Mouse (Mus musculus) cerebellum, adult 9-10 months (tissue): ENCODE measurements around the gene Vps41.

Experiments used
- DNase-seq: peaks from one replicate; pipeline ENCODE4 v3.0.0; 2022

Gene Vps41

GRCm38 (mm10) chr13:18717185-18717584 is at the start of gene Vps41:
Vps41 (plus strand) TSS chr13:18717286.
- peak; percentile 88 for DNase-seq

GRCm38 (mm10) chr13:18698518-18699065 is 18.5 kb upstream of the Vps41 start:
- no peak for DNase-seq

DNA sequence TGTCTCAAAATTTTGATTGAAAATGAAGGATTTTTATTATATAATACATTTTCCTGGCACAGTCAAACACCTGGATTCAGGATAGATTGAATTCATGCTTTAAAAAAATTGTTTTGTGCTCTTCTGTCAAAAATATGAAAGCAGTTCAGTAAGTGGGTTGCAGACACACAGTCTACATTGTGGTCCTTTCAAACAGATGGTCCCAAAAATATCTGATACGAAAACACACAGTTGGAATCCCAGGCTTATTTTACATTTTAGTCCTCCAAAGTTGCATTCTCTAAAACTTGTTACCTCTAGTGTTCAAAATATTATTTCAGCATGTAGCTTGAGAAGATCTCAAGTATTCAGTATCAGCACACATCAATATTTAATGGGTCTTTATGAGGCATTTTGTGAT is 5.4 kb upstream of the Vps41 start:
- DNase-seq, result no peak

DNA sequence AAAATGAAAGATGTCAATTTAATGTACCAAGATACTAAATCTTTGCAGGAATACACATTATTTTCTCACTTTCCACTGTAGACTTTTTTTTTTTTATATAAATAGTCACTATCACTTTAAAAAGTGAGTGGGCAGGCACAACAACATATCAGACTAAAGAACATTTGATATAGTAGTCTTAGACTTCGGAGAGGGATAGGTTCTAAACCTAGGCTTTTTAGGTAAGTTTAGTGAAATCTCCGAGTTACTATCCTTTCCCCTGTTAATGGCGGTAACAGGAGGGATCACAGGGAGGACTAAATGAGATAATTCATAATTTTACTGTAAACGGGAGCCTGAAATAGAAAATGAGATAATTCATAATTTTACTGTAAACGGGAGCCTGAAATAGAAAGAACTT is 379 bp upstream of the Vps41 start:
- DNase-seq, result no peak

- no peak for DNase-seq
These were observed 1.4 kb downstream of the Vps41 start for GRCm38 (mm10) chr13:18718461-18718860.

DNA sequence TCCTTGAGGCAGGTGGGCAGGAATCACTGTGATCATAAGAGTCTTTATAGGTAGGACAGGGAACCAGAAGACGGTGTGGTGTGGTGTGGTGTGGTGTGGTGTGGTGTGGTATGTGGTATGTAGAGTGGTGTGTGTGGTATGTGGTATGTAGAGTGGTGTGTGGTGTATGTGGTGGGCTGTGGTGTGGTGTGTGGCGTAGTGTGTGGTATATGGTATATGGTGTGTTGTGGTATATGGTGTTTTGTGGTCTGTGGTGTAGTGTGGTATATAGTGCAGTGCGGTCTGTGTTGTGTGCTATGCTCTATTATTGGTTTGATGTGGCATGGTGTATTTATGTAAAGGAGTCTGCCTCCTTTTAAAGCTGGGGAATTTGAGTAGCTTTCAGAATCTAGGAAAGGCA is 13.6 kb downstream of the Vps41 start:
- no peak for DNase-seq

GRCm38 (mm10) chr13:18736590-18736989 is 19.5 kb downstream of the Vps41 start:
- DNase-seq, result no peak

DNA sequence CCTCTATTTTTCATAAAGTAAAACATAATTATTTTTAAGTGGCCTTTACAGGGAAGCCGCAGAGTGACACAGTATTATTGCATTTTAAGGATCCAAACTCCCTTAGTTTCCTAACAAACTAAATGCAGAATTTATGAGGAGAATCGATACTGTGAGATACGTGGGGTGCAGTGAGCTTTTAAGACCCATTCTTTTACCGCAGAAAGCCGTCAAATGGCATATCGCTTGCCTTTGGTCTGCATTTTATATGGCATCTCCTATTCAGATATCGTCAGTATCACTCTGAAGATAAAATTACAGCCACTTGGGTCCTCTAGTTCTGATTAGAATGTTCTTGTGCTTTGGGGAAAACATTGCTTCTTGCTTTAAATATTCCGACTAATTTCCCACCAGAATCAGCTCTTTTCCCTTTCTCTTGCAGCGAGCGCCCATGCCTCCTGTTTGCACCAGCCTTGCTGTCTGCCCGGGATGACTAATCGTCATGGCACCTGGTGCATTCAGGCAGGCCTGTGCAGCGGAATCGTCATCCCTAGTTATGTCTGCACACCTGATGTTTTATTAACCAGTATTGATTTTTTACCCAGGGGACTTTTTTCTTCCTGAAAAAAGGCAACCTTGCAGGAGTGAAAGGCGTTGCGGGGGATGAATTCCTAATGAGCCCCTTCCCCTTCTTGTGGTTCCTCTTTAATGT is 26.6 kb downstream of the Vps41 start:
- DNase-seq, result peak; percentile 14

GRCm38 (mm10) chr13:18744266-18744652 is 27.2 kb downstream of the Vps41 start:
- DNase-seq, result no peak

DNA sequence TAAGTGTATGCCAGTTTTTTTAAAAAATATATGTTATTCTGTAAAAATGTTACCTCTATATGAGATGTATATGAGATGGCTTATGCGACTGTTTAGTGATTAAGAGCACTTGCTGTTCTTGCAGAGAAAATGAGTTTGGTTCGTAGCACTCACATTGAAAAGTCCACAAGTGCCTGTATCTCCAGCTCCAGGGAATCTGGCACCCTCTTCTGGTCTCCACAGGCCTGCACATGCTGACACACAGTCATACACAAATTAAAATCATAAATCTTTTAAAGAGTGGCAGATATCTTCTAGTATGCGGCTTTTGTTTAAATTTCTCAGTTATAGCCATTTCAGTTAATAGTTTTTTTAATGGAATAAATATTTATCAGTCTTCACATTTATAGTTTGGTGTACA is 40.9 kb downstream of the Vps41 start:
- DNase-seq, result no peak

- DNase-seq, result no peak
These were observed 42.4 kb downstream of the Vps41 start for GRCm38 (mm10) chr13:18759361-18760056.

GRCm38 (mm10) chr13:18761452-18761851 is 44.4 kb downstream of the Vps41 start:
- no peak for DNase-seq

DNA sequence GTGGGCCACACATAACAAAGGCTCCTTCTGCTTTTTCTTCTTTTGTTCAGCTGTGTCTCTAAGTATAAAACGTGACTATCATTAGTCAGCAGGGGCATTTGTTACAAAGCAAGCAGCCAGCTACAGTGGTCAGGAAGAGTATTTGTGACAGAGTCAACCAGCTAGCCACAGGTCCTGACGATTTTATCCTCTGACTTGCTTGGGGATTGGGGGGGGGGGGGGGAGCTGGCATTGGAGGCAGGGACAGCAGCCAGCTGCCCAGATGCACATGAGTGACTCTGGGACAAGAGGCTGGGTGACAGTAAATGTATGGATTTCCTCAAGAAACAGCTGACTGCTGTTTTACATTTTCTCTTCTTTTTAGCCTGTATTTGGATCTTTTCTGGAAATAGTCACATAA is 50.8 kb downstream of the Vps41 start:
- DNase-seq, result no peak

- DNase-seq, result no peak
These were observed 51.4 kb downstream of the Vps41 start for GRCm38 (mm10) chr13:18768495-18768894.

- no peak for DNase-seq
These were observed 56.5 kb downstream of the Vps41 start for GRCm38 (mm10) chr13:18773437-18774198.

- no peak for DNase-seq
These were observed 64.2 kb downstream of the Vps41 start for GRCm38 (mm10) chr13:18781250-18781649.

DNA sequence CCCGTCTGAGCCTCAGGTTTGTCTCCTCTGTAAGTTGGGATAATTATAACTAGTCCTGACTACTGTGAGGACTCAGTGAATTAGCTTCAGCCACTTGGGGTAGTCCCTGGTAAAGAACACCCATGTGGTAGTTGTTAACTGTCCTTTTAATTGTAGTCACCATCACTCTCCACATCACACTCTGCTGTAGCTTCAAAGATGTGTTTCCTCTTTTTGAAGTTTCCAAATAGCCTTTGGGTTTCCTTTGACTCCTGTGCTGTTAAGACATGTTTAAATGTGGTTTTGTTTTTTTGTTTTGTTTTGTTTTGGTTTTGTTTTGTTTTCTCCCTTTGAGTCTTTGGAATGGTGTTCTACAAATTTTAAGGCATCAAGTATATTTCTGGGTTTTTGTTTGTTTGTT is 68.6 kb downstream of the Vps41 start:
- no peak for DNase-seq

GRCm38 (mm10) chr13:18788040-18788439 is 71.0 kb downstream of the Vps41 start:
- no peak for DNase-seq

DNA sequence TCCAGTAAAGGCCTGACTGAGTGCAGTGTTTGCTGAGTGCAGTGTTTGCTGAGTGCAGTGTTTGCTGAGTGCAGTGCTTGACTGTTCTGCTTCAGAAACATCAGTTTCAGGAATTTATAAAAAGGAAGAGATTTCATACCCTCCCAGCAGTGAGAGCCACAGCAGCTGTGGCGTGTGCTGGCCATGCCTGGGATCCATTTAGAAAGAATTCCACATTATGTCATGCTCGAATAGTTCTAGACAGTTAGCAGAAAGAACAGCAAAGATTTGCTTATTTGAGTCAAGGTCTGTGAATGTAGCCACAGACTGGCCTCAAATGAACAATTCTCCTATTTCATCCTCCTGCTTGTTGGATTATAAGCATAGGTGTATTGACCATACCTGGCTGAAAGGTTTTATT is 71.6 kb downstream of the Vps41 start:
- DNase-seq, result no peak

- no peak for DNase-seq
These were observed 72.6 kb downstream of the Vps41 start for GRCm38 (mm10) chr13:18789662-18790061.

DNA sequence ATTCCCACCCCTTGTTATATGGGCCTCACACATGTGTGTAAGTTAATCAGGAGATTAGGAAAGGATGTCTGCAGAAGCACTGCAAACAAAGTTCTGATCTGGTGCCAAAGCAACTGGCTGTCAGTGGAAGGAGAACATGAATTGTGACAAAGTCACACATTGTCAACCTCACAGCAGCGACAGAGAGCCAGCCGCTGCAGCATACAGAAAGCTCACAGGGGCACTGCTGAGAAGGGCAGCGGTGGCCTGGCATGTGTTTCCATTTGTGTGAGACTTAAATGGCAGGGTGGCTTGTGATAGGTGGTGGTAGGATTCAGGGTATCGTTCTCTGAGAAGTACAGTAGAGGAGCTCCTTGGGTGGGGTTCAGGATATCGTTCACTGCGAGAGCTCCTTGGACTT is 73.0 kb downstream of the Vps41 start:
- no peak for DNase-seq

DNA sequence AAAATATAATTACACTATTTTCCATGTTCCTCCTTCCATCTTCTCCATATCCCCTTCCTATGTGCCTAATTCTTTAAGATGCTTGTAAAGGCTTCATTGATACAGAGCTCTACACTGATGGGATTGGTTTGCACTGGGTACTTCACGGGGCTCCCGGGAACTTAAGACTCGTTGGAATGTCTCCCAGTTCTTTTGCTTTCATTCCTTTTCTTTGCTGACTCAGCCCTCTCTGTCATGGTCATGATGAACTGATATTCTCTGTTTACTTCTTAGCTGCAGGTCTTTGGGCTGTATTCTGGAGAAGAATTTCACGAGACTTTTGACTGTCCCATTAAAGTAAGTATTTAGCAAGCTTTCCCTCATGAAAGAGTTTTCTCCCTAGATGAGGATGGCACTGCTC is 74.2 kb downstream of the Vps41 start:
- DNase-seq, result no peak

- no peak for DNase-seq
These were observed 74.6 kb downstream of the Vps41 start for GRCm38 (mm10) chr13:18791724-18792123.

DNA sequence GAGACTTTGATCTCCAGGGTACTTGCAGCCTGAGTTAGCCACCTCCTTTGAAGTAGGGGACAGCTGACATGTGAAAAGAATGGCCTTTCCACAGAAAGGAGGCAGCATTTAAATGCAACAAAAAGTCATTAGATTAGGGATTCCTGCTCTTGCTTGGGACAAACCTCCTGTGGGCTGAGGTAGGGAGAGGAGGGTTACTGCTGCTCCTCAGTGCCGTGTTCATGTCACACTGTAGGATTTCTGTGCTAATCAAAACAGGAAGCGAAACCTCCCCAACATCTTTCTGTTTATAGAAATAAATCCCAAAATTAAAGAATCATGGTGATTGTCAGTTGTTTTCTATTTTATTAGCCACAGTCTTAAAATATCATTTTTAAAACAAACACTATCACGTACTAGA is 77.4 kb downstream of the Vps41 start:
- DNase-seq, result no peak
